Mouse (Mus musculus): ENCODE measurements around the gene a. TPM values are rescaled to one million over a fixed set of nuclear protein-coding genes. Genes with fewer than 3 reads are reported as not detected.
"Not testable (repeated sequence)": the region's sequence is repeated elsewhere in the genome, so short reads cannot be mapped to it uniquely, and the experiment has no call there.

a gene
- polyA plus RNA-seq, 1 experiment from 2014 or later, result 0.94 TPM

DNA sequence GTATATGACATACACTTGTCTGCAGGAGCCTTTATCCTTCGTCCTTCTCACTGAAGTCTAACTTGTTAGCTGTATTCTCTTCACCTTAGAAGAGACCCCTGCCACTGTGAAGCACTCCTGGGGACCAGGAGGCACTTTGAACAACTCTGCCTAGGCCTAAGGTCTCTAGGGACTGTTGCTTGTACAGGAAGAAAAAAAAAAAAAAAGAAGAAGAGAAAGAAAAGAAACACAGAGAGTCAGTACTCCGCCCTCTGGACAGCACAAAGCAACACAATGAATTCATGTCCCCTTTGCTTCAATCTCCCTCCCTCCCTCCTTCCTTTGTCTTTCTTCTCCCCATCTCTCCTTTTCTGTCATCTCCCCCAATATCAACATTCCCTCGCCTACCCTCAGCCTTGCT, 253.9 kb downstream of the a start:
- no peaks in the 10 kb centered on the region for H3K27me3 ChIP-seq (replicated peaks; ENCODE audit: control insufficient read depth, insufficient read depth, low read length)
- no peak overlapping the region for H3K27ac ChIP-seq (ENCODE audit: low read length)
- H3K4me3 ChIP-seq (replicated peaks; ENCODE audit: low read length), result no peak overlapping the region
- ATAC-seq, result no peak
- H3K4me2 ChIP-seq (ENCODE audit: low read length), result no peak overlapping the region
- H3K4me1 ChIP-seq (replicated peaks; ENCODE audit: control insufficient read depth, insufficient read depth, low read length), result peaks cover 2% of the 10 kb centered on the region
- 67% methylated on average over 3 of the region's 3 CpGs for WGBS
- no peaks in the 10 kb centered on the region for H3K9me3 ChIP-seq (ENCODE audit: control insufficient read depth, low read length)
- H3K9ac ChIP-seq (replicated peaks; ENCODE audit: low read depth, low read length), result no peak overlapping the region
- H3K36me3 ChIP-seq (ENCODE audit: control insufficient read depth, insufficient read depth), result no peaks in the 10 kb centered on the region

DNA sequence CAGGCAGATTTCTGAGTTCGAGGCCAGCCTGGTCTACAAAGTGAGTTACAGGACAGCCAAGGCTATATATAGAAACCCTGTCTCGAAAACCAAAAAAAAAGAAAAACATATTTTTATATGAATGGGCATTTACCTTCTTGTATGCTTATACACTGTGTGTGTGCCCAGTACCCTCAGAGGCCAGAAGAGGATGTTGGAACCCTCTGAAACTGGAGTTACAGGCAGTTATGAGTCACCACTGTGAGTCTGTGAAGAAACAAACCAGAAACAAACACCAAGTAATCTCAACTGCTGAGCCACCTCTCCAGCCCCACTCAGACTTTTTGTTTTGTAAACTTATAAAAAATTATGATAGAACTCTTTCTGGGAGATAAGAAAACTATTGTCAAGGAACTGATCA, 255.6 kb downstream of the a start:
- H3K9ac ChIP-seq (replicated peaks; ENCODE audit: low read depth, low read length), result no peak overlapping the region
- H3K27me3 ChIP-seq (replicated peaks; ENCODE audit: control insufficient read depth, insufficient read depth, low read length), result no peaks in the 10 kb centered on the region
- WGBS, result 82% methylated on average over 2 of the region's 2 CpGs
- H3K4me3 ChIP-seq (replicated peaks; ENCODE audit: low read length), result no peak overlapping the region
- no peak for ATAC-seq
- no peak overlapping the region for H3K4me2 ChIP-seq (ENCODE audit: low read length)
- H3K9me3 ChIP-seq (ENCODE audit: control insufficient read depth, low read length), result no peaks in the 10 kb centered on the region
- H3K36me3 ChIP-seq (ENCODE audit: control insufficient read depth, insufficient read depth), result no peaks in the 10 kb centered on the region
- H3K4me1 ChIP-seq (replicated peaks; ENCODE audit: control insufficient read depth, insufficient read depth, low read length), result peaks cover 12% of the 10 kb centered on the region
- H3K27ac ChIP-seq (ENCODE audit: low read length), result no peak overlapping the region

DNA sequence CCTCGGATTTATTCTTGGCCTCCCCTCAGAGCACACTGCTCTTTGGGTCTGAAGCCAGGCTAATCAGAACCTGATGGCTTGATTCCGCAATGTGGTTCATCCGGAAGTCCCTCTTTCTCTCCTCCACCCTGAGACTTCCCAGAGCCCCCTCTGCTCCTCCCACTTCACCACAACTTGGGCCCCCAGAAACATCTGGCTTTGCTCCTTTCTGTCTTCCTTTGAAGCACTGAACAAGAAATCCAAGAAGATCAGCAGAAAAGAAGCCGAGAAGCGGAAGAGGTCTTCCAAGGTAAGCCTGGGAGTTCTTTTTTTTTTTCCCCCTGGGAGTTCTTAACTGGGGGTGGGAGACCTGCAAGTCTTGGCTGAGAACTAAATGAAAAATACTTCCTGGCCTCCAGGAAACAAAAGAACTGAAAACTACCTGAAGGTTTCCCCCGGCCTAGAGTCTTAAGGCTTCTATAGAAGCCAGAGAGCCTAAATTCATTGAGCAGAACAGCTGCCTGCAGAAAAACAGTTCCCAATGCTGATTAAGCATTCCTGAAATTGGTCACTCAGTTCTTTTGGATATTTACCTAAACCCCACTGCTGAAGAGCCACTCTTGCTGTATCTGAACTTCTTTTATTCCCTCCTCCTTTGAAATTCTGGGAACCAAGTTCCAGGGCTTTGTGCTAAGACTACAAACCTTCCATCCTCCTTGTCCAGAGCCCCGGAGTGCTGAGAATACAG, 256.4 kb downstream of the a start:
- no peak for ATAC-seq
- Histone ChIP-seq H3K9ac (replicated peaks; ENCODE audit: low read depth, low read length) (no peak overlapping the region), H3K4me3 (replicated peaks; ENCODE audit: low read length) (no peak overlapping the region), H3K9me3 (ENCODE audit: control insufficient read depth, low read length) (no peaks in the 10 kb centered on the region), H3K27me3 (replicated peaks; ENCODE audit: control insufficient read depth, insufficient read depth, low read length) (no peaks in the 10 kb centered on the region), H3K4me2 (ENCODE audit: low read length) (no peak overlapping the region), H3K36me3 (ENCODE audit: control insufficient read depth, insufficient read depth) (no peaks in the 10 kb centered on the region), H3K27ac (ENCODE audit: low read length) (no peak overlapping the region), H3K4me1 (replicated peaks; ENCODE audit: control insufficient read depth, insufficient read depth, low read length) (peaks cover 12% of the 10 kb centered on the region)
- WGBS, result 72% methylated on average over 7 of the region's 7 CpGs

DNA sequence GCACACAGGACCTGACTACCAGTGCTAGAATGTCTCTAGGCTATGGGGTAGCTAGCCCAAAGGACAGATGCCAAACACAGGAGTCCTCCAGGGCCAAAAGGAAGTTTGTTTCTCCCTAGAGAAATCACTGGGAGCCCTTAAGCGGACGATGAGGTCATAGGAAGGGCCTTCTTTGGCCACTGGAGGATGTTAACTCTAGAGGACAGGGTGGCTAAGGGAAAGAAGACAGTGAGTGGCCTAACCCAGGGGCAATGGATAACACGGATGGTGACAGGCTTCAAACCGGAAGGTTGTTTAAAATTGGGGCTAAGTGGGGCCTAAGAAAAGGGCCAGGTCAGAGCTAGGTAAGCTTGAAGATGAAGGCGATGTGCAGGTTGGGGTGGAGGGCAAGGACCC, 258.9 kb downstream of the a start:
- Histone ChIP-seq H3K36me3 (ENCODE audit: control insufficient read depth, insufficient read depth) (no peaks in the 10 kb centered on the region), H3K4me2 (ENCODE audit: low read length) (peak overlapping the region; percentile 65), H3K9me3 (ENCODE audit: control insufficient read depth, low read length) (no peaks in the 10 kb centered on the region), H3K4me1 (replicated peaks; ENCODE audit: control insufficient read depth, insufficient read depth, low read length) (peaks cover 12% of the 10 kb centered on the region), H3K4me3 (replicated peaks; ENCODE audit: low read length) (peak overlapping the region; percentile 56), H3K27ac (ENCODE audit: low read length) (peak overlapping the region; percentile 92), H3K9ac (replicated peaks; ENCODE audit: low read depth, low read length) (peak overlapping the region; percentile 82), H3K27me3 (replicated peaks; ENCODE audit: control insufficient read depth, insufficient read depth, low read length) (no peaks in the 10 kb centered on the region)
- peak; percentile 6; the same call in 1 of the 2 replicates for ATAC-seq
- WGBS, result 17% methylated on average over 5 of the region's 5 CpGs

DNA sequence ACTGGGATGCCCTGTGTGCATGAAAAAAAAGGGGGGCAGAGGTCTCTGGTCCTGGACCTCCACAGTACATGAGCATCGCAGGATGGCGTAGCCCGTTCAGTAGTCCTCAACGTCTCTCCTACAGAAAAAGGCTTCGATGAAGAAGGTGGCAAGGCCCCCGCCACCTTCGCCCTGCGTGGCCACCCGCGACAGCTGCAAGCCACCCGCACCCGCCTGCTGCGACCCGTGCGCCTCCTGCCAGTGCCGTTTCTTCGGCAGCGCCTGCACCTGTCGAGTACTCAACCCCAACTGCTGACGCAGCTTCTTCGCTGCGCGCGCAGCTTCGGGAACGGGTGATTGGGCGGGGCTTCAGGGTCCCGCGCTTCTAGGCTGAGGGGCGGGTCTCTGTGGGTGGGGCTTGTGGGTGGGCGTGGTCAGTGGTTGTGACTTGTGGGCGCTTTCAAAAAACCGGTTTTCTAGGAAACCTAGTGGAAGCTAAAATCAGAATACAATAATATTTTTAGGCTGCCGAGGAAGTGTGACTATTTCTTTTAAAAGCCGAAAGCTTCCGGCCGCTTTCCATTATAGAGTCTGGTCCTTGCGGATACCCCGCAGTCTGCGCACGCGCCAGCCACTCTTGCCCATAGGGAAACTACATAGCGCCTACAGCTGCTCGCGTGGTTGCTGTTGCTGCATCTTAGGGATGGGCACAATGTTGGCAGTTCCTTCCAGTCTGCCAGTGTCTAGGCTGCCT, 259.5 kb downstream of the a start:
- peak; percentile 95 for ATAC-seq
- no peaks in the 10 kb centered on the region for H3K27me3 ChIP-seq (replicated peaks; ENCODE audit: control insufficient read depth, insufficient read depth, low read length)
- peak overlapping the region; percentile 80 for H3K4me2 ChIP-seq (ENCODE audit: low read length)
- H3K27ac ChIP-seq (ENCODE audit: low read length), result peak overlapping the region; percentile 92
- no peaks in the 10 kb centered on the region for H3K36me3 ChIP-seq (ENCODE audit: control insufficient read depth, insufficient read depth)
- WGBS, result under 1% methylated on average over 45 of the region's 45 CpGs
- H3K9me3 ChIP-seq (ENCODE audit: control insufficient read depth, low read length), result no peaks in the 10 kb centered on the region
- peak overlapping the region; percentile 56 for H3K4me3 ChIP-seq (replicated peaks; ENCODE audit: low read length)
- H3K4me1 ChIP-seq (replicated peaks; ENCODE audit: control insufficient read depth, insufficient read depth, low read length), result peaks cover 12% of the 10 kb centered on the region
- H3K9ac ChIP-seq (replicated peaks; ENCODE audit: low read depth, low read length), result peak overlapping the region; percentile 82

DNA sequence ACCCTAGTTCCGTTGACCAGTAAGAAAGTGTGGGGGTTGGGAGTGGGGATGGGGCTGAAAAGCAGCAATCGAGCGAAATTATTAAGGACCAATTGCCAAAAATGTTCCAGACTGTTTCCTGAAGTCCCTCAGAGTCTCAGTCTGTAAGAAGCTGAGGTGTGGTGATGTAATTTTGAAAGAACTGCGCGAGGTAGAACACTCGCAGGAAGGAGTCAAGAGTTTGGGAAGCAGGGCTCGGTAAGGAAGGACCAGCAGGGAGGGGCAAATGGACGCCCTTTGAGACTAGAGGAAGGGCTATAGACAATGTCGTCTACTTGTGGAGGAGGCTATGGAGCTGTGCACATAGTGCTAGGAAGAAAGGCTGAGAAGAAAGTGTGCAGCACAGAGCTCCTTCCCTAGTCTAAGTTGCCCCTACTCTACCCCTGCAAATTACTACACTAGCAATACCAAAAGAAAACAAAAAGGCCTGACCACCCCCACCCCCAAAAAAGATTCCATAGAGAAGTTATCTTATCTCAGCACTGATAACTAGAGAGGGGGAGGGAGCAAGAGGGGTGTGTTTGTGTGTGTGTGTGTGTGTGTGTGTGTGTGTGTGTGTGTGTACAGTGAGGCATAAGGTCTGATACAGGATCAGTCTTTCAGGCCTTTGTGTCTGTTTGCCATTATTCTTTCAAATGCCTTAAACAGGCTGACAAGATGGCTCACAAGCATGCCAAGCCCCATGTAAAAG, 260.6 kb downstream of the a start:
- Histone ChIP-seq H3K27me3 (replicated peaks; ENCODE audit: control insufficient read depth, insufficient read depth, low read length) (no peaks in the 10 kb centered on the region), H3K9me3 (ENCODE audit: control insufficient read depth, low read length) (no peaks in the 10 kb centered on the region), H3K4me3 (replicated peaks; ENCODE audit: low read length) (peak overlapping the region; percentile 56), H3K9ac (replicated peaks; ENCODE audit: low read depth, low read length) (peak overlapping the region; percentile 66), H3K4me1 (replicated peaks; ENCODE audit: control insufficient read depth, insufficient read depth, low read length) (peaks cover 12% of the 10 kb centered on the region), H3K36me3 (ENCODE audit: control insufficient read depth, insufficient read depth) (no peaks in the 10 kb centered on the region), H3K4me2 (ENCODE audit: low read length) (peak overlapping the region; percentile 80), H3K27ac (ENCODE audit: low read length) (peak overlapping the region; percentile 92)
- WGBS, result 23% methylated on average over 9 of the region's 9 CpGs
- no peak for ATAC-seq

DNA sequence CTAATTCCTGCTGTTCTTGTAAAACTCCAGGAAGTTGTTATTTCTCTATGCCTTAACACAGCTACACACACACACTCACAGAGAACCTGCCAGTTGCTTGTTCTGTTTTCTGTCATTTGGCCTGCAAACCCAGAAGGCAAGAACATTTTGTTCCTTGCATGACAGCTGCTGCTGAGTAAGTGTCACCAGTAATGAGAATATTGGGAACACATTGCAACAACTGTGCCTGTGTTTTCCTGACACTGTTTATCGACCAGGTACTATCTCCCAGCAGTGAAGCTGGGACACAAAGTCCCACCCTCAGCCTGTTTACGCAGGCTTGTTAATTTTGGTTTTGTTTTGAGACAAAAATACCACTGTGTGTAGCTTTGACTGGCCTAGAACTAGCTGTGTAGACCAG, 261.5 kb downstream of the a start:
- no peaks in the 10 kb centered on the region for H3K27me3 ChIP-seq (replicated peaks; ENCODE audit: control insufficient read depth, insufficient read depth, low read length)
- 78% methylated on average over 2 of the region's 2 CpGs for WGBS

DNA sequence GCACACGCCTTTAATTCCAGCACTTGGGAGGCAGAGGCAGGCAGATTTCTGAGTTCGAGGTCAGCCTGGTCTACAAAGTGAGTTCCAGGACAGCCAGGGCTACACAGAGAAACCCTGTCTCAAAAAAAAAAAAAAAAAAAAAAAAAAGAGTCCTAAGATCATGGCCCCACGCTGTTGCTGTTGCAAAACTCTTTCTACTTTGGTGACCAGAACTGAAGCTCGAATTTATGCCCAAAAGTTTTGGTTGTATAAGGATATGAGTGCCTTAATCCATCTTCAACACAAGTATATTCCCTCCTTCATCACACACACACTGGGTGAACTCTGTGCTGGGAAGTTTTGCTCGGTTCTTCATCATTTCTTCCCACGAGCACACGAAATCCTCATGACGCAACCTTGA, 262.3 kb downstream of the a start:
- H3K4me1 ChIP-seq (replicated peaks; ENCODE audit: control insufficient read depth, insufficient read depth, low read length), result peaks cover 12% of the 10 kb centered on the region
- 90% methylated on average over 8 of the region's 8 CpGs for WGBS
- not testable (repeated sequence) for H3K27ac ChIP-seq (ENCODE audit: low read length); H3K36me3 ChIP-seq (ENCODE audit: control insufficient read depth, insufficient read depth); H3K27me3 ChIP-seq (replicated peaks; ENCODE audit: control insufficient read depth, insufficient read depth, low read length); H3K9ac ChIP-seq (replicated peaks; ENCODE audit: low read depth, low read length); H3K4me2 ChIP-seq (ENCODE audit: low read length); H3K4me3 ChIP-seq (replicated peaks; ENCODE audit: low read length); ATAC-seq; H3K9me3 ChIP-seq (ENCODE audit: control insufficient read depth, low read length)

More for the DNA sequence above, 261.5 kb downstream of the a start:
- no peak overlapping the region for H3K9ac ChIP-seq (replicated peaks; ENCODE audit: low read depth, low read length)
- H3K9me3 ChIP-seq (ENCODE audit: control insufficient read depth, low read length), result no peaks in the 10 kb centered on the region
- no peak for ATAC-seq
- no peak overlapping the region for H3K27ac ChIP-seq (ENCODE audit: low read length)
- H3K4me2 ChIP-seq (ENCODE audit: low read length), result no peak overlapping the region
- H3K4me3 ChIP-seq (replicated peaks; ENCODE audit: low read length), result no peak overlapping the region
- peaks cover 12% of the 10 kb centered on the region for H3K4me1 ChIP-seq (replicated peaks; ENCODE audit: control insufficient read depth, insufficient read depth, low read length)
- no peaks in the 10 kb centered on the region for H3K36me3 ChIP-seq (ENCODE audit: control insufficient read depth, insufficient read depth)

DNA sequence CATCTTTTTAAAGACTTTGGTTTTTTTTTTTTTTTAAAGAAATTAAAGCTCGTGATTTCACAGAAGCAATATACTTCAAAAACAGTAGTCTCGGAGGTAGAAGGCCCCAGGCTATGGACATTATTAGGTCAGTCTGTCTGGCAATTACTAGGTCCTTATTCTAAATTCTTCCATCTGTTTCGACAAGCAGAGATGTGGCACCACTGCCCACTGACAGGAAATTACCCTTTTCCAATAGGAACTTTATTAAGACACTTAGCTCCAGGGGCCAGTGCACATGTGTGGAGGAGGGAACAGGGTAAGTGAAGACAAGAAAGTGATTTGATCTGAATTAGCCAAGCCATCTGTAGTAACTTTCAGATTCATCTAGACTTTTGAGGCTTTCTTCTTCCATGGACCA, 263.5 kb downstream of the a start:
- Histone ChIP-seq H3K4me1 (replicated peaks; ENCODE audit: control insufficient read depth, insufficient read depth, low read length) (peaks cover 12% of the 10 kb centered on the region), H3K27me3 (replicated peaks; ENCODE audit: control insufficient read depth, insufficient read depth, low read length) (no peaks in the 10 kb centered on the region), H3K9ac (replicated peaks; ENCODE audit: low read depth, low read length) (no peak overlapping the region), H3K36me3 (ENCODE audit: control insufficient read depth, insufficient read depth) (no peaks in the 10 kb centered on the region), H3K4me2 (ENCODE audit: low read length) (no peak overlapping the region), H3K4me3 (replicated peaks; ENCODE audit: low read length) (no peak overlapping the region), H3K9me3 (ENCODE audit: control insufficient read depth, low read length) (no peaks in the 10 kb centered on the region), H3K27ac (ENCODE audit: low read length) (no peak overlapping the region)
- WGBS, result 91% methylated on average over 3 of the region's 3 CpGs
- no peak for ATAC-seq

Measured in forebrain, embryonic 16.5 days (tissue).